Mouse (Mus musculus): Measurements from ENCODE around the gene Ppp2r3a.

Ppp2r3a gene

DNA sequence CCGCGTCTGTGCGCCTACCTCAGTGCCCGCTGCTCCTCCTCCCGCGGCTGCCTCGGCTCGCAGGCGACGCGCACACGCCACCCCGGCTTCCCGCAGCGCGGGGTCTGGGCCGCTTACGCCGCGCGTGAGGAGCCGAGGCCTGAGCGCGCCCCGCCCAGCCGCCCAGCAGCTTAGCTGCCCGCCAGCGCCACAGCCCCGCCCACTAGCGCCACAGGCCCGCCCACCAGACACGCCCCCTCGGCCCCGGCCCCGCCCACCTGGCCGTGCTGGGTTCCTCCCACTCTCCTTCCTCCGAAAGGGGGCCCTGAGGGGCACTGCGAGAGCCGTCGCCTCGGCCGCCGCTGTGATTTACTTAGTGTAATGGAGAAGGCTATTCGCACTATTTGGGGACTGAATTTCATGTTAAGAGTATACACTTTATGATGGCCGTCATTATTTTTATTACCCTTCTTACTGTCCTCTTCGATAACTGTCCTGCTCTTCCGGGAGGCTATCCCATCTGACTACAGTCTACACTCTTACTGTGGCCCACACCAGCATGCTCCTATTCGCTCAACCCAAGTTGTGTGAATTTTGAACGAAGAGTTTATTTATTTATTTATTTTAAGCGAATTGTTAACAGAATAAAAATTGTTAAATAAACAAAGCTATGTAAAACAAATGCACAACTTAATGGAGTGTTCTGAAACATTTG, at the start of gene Ppp2r3a:
Ppp2r3a (minus strand) TSS at position 152 of the 694 bp plus-strand sequence.
- in situ Hi-C loops (cut with MboI; ENCODE audit: low pct_unique_long_range_greater_than_20kb in 1 of 2, low sequenced_read_pairs in 2 of 2, unreplicated experiment in 1 of 2): no loop called here

DNA sequence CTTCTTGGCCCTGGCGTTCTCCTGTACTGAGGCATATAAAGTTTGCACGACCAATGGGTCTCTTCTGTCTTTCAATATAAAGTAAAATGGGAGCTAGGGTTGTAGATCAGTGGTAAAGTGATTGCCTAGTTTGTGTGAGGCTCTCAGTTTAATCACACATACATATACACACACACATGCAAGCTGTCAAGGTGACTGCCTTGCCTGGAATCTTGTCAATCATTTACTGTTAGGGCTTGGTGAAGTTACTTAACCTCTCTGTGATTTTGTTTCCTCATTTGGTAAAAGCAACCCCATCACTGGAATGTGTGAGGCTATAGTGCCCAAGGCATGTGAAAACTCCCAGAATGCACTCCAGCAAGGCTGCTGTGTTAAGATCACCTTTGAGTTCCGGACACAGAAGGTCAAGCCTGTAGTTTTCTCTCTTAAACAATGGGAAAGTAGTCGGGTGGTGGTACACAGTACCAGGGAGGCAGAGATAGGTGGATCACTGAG, 48.9 kb upstream of the Ppp2r3a start:
- in situ Hi-C loops (cut with MboI; ENCODE audit: low pct_unique_long_range_greater_than_20kb in 1 of 2, low sequenced_read_pairs in 2 of 2, unreplicated experiment in 1 of 2): no loop called here

DNA sequence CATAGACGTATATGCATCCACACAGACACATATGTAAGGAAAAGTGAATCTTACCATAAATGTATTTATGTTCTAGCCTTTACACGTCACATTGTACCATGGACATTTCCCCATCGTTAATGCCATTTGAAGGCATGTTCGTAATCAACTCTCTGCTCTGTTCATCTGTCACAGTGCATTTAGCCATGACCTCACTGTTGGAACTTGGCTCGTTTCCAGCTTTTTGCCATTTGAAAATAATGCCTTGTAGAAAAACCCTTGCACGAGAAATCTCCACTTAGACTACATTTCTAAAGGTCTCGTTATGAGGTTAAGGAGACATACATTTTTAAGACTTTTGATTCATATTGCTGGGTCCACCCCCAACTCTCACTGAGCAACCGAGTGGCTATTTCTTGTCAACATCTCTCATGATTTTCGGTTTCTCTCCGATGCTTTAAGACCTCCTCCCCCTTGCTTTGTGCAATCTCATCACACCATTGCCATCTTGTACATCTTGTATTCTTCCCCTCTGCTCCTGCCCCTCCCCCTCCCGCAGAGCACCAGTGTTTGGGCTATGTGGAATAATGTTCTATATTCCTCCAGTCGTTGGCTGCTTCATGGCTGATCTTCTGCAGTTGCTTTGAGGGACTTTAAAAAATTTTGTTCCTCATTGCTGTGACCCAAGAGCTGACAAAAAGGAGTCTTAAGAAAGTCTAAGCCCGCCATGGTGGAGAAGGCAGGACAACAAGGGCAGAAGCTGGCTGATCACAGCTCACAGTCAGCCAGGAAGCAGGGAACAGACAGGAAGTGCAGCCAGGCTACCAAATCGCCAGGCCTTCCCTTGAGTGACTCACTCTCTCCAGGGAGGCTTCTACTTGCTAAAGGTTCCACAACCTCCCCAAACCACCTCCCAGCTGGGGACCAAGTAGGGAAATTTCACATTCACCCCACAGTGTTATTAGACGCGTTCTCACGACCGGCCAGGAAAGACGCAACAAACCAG, 40.4 kb upstream of the Ppp2r3a start:
- in situ Hi-C loops (cut with MboI; ENCODE audit: low pct_unique_long_range_greater_than_20kb in 1 of 2, low sequenced_read_pairs in 2 of 2, unreplicated experiment in 1 of 2): no loop called here

DNA sequence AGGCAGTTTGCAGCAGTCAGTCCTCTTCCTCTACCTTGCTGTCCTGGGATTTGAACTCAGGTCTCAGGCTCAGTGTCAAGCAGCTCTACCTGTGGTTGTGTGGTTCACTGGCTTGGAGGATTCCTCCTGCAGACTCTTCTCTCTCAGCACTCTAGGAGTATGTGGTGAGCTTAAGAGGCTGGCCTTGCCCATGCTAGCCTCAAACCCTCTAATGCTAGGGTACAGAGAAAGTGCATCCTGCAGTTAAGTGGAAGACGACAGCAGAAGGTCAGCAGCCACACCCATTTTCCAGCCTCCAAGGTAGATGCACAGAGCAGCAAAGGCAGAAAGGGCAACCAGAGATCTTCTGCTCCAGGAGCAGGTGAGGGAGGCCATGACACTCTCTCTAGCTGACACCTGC, 39.3 kb upstream of the Ppp2r3a start:
- in situ Hi-C loops (cut with MboI; ENCODE audit: low pct_unique_long_range_greater_than_20kb in 1 of 2, low sequenced_read_pairs in 2 of 2, unreplicated experiment in 1 of 2): no loop called here

DNA sequence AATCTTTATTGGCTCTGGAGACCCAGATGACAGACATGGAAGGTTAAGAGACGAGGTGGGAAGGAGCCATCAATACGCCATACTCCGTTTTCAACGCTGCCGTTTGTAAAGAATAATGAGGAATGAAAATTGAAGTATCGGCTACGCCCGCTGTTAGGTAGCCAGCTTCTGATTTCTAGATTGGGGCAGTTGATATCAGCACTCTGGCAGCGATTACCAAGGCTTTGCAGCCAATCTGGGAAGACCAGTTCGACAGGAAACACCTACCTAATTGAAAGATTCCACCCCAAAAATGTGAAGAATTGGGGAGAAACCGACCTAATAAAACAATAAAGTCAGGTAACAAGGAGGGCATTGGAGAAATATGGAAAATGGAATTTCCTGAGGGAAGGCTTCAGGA, 38.2 kb upstream of the Ppp2r3a start:
- in situ Hi-C loops (cut with MboI; ENCODE audit: low pct_unique_long_range_greater_than_20kb in 1 of 2, low sequenced_read_pairs in 2 of 2, unreplicated experiment in 1 of 2): no loop called here

DNA sequence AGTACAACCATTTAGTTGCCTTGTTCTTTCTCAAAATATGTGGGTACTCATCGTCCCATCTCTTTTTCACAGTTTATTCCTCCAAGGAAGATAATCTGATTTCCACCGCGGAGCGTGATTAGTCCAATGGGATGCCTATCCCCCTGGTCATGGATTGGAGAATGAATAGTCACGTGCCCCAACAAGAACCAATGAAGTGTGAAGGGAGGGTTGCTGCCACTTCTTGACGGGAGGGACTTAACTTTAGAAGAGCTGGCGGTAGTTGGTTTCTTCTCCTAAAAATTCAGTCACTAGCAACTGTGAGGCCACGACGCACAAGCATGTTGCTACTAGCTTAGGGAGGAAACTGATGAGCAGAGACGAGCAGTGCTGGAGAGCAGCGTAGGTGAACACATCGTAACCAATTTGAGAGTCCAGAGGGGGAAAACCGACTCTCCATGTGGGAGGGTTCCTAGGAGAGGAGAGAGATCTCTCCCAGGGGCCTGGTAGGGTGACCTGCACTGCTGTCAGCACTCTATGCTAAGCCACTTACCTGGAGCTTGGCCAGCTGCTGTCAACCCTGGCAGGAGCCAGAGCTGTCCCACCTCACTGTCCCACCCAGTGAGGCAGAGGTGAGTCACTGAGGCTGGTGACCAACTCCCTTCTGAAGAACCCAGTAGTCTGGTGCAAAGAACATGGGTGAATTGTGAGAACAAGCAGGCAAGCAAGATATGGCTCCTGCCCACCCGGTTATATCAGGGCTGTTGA, 37.5 kb upstream of the Ppp2r3a start:
- in situ Hi-C loops (cut with MboI; ENCODE audit: low pct_unique_long_range_greater_than_20kb in 1 of 2, low sequenced_read_pairs in 2 of 2, unreplicated experiment in 1 of 2): no loop called here

DNA sequence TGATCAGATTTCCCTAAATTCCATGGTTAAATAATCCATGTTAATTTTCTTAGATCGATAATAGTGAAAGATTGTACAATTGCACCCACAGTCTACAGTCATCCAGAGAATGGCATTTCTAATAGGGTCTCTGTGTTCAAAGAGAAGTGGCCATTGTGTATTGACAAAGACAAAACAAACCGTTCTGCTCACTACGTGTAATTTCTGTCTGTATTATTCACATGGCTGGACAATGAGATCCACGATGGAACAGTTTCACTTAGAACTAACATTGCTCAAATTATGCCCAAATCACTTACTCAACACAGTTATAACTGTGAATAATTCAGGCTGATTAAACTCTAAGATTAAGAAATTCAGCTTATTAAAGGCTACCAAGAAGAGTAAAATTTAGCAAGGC, 35.2 kb upstream of the Ppp2r3a start:
- in situ Hi-C loops (cut with MboI; ENCODE audit: low pct_unique_long_range_greater_than_20kb in 1 of 2, low sequenced_read_pairs in 2 of 2, unreplicated experiment in 1 of 2): no loop called here

DNA sequence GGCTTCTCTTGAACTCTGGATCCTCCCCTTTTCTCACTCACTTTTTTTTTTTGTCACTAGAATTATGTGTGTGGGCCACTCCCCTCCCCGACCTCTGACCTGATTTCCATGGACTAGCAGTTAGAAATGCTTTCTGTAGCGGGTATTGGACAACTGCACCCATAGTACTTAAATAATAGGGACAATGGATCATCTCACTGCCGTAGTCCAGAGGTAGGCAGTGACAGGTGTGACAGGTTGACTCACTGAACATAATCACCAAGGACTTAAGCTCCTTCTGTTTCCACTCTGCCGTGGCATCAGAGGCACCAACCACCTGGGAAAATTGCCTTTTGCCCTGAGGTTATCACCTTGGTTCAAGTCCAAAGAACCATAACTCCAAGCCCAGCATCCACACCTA, 32.5 kb upstream of the Ppp2r3a start:
- in situ Hi-C loops (cut with MboI; ENCODE audit: low pct_unique_long_range_greater_than_20kb in 1 of 2, low sequenced_read_pairs in 2 of 2, unreplicated experiment in 1 of 2): no loop called here

DNA sequence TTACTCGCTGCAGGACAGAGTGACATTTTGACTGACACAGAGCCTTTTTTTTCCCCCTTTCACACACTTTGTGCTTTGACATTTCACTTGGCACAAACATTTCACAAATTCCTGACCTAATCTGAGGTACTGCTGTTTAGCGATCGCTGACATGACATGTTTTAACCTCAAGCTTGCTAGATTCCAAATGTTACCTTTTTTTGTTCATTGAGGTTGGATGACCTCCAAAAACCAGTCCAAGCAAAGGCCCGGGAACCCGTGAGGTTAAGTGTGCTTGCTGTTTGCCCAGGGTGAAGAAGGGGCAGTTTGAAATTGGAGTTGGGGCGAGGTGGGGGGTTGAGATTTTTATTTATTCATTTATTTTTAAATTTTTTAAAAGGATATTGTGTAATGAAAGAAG, 31.1 kb upstream of the Ppp2r3a start:
- in situ Hi-C loops (cut with MboI; ENCODE audit: low pct_unique_long_range_greater_than_20kb in 1 of 2, low sequenced_read_pairs in 2 of 2, unreplicated experiment in 1 of 2): no loop called here

DNA sequence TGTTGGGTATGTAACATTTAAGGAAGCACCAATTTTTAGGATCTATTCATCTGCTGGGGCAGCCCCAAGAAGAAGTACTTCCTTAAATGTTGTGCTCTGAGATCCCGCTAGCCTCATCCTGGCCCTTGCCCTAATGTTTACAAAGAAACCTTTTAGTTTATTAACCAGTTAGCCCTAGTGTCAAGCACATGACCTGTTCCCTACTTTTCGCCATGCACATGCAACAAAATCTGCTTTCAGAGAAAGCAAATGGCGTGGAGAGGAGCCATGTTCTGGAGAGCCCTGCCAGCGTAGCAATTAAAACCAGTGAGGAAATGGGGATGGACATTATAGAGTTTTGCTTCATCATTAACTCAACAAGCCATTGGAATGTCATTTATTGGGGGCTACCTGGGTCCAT, 30.3 kb upstream of the Ppp2r3a start:
- in situ Hi-C loops (cut with MboI; ENCODE audit: low pct_unique_long_range_greater_than_20kb in 1 of 2, low sequenced_read_pairs in 2 of 2, unreplicated experiment in 1 of 2): no loop called here

DNA sequence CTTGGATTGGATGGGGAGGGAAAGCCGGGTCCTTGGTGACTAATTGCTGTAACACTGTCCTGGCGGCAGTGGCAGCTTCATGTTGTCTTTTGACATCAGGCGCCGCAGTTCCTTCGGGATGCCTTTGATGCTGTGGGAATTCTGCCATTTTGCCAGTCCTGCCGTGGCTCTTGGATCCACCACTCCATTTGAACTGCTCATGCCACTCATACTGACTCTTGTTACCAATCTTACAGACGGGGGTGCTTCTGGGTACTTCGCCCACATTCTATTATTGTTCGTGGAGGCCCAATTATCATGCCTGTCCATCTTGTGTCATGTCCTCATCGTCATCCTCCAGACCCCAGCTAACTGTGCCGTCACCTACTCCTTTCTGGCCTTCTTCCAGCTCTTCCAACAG, 29.7 kb upstream of the Ppp2r3a start:
- in situ Hi-C loops (cut with MboI; ENCODE audit: low pct_unique_long_range_greater_than_20kb in 1 of 2, low sequenced_read_pairs in 2 of 2, unreplicated experiment in 1 of 2): no loop called here

DNA sequence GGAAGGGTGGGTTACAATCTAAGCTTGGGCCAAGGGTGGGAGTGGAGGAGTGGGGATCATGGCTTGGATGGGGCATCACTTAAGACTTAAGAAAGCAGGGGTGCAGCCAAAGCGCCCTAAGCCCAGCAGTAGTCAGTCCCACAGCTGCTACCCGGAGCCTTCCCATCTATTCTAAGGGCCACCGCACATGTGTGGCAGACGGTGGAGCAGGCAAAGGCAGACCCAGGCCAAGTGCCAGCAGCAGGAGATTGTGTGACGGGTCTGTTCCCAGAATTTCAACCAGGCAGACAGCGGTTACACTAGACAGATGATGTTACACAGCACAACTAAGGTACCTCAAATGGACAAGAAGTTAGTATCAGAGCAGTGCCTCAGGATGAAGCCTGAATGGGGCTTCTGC, 29.3 kb upstream of the Ppp2r3a start:
- in situ Hi-C loops (cut with MboI; ENCODE audit: low pct_unique_long_range_greater_than_20kb in 1 of 2, low sequenced_read_pairs in 2 of 2, unreplicated experiment in 1 of 2): no loop called here

DNA sequence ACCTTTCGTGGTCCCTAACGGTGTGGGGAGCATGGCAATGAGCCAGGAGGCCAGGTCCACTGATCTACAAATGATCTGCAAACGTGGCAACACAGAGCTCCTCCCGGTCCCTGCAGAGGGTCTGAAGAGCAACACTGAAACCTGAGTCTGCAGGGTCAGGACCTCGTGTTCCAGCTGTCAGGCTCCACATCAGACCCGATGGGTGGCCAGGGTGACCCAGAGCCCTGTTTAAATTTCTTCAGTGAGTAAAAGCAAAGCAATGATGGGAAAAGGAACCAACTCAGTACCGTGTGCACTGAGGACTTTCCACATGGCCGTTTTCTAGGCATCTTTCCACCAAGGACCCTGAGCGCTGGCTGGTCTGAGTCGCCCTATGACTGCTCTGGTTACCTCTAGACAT, 28.6 kb upstream of the Ppp2r3a start:
- in situ Hi-C loops (cut with MboI; ENCODE audit: low pct_unique_long_range_greater_than_20kb in 1 of 2, low sequenced_read_pairs in 2 of 2, unreplicated experiment in 1 of 2): no loop called here

DNA sequence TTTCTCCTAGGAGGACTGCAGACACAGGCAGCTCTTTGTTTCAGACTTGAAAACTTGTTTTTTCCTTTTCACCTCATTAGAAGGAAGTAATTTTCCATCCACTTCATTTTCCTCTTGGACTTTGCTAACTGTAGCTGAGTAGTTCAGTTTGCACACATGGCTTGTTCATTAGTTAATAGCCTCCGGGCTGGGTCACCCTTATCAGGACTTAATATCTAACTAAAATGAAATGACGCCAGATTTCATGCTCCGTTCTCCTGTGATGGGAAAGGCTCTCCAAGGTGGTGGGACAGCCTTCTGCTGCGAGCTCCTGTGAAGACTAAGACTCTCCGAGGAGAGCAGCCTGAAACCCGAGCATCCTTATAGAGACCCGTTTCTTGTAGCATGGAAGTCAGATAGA, 21.1 kb upstream of the Ppp2r3a start:
- in situ Hi-C loops (cut with MboI; ENCODE audit: low pct_unique_long_range_greater_than_20kb in 1 of 2, low sequenced_read_pairs in 2 of 2, unreplicated experiment in 1 of 2): no loop called here

DNA sequence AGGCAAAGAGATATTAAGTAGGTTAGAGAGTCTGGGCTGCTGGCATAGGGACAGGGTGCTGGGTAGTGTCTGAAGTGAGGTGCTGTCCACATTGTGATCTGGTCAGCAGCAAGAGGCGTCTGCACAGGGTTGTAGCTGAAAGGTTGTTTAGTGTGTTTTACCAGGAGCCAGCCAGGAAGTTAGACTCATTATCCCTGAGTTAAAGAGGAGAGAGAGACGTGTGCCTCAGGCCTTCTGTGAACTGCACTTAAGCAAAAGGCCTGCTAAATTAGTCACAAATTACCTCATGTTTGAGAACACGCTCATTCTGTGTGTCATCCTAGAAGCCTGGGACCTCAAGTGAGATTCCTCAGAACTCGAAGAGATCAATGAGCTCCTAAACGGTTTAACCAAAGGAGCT, 18.4 kb upstream of the Ppp2r3a start:
- in situ Hi-C loops (cut with MboI; ENCODE audit: low pct_unique_long_range_greater_than_20kb in 1 of 2, low sequenced_read_pairs in 2 of 2, unreplicated experiment in 1 of 2): no loop called here

DNA sequence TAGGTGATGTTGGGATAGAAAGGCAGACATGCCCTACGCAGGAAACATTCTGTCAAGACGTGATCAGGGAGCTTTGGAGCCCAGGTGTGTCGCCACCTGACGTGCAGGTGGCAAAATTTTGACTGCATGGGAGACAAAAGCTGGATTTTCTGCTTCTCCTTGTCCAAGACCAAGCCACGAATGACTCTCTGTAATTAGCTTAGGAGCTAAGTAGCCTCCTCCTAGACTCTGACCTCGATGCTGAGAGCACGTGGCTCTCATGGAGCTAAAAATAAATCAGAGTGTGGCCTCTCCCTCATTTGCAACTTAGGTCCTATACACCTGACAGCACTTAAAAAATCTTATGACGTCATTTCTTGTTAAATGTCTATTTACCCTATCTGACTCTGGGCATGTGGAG, 14.4 kb upstream of the Ppp2r3a start:
- in situ Hi-C loops (cut with MboI; ENCODE audit: low pct_unique_long_range_greater_than_20kb in 1 of 2, low sequenced_read_pairs in 2 of 2, unreplicated experiment in 1 of 2): no loop called here

DNA sequence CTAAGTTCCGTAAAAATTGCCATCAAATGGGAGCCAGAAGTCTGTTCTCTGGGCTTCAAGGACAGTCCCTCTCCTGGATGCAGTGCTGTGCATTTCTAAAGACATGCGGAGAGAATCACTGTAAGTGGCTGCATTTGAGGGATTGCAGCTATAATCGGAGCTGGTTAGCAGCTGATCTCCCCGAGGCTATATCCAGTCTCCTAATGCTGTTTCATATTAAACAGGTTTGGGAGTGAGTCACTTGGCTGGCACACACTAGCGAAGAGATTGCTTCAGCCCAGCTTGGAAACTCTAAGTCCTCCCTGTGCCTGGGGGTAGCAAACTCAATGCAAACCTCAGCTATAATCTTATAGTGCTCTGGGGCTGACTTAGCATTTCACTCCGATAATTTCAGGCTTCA, 14.0 kb upstream of the Ppp2r3a start:
- in situ Hi-C loops (cut with MboI; ENCODE audit: low pct_unique_long_range_greater_than_20kb in 1 of 2, low sequenced_read_pairs in 2 of 2, unreplicated experiment in 1 of 2): no loop called here

DNA sequence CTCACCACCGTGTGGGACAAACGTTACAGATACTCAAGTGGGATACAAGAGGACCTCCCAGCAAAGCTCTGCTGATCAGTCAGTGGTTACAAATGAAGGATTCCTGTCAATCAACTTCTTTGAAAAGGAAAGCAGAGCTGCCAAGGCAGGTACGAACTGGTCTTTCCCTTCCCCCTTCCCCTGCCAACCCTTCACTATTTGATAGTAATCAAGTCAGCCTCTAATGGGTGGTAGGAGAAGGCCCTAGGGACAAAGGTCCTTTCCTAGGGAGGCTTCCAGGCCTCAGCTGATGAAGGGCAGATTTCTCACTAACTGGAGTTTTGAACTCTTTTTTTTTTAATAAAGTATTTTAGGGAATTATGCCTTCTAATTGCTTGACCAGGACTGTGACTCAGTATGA, 11.2 kb upstream of the Ppp2r3a start:
- in situ Hi-C loops (cut with MboI; ENCODE audit: low pct_unique_long_range_greater_than_20kb in 1 of 2, low sequenced_read_pairs in 2 of 2, unreplicated experiment in 1 of 2): no loop called here

DNA sequence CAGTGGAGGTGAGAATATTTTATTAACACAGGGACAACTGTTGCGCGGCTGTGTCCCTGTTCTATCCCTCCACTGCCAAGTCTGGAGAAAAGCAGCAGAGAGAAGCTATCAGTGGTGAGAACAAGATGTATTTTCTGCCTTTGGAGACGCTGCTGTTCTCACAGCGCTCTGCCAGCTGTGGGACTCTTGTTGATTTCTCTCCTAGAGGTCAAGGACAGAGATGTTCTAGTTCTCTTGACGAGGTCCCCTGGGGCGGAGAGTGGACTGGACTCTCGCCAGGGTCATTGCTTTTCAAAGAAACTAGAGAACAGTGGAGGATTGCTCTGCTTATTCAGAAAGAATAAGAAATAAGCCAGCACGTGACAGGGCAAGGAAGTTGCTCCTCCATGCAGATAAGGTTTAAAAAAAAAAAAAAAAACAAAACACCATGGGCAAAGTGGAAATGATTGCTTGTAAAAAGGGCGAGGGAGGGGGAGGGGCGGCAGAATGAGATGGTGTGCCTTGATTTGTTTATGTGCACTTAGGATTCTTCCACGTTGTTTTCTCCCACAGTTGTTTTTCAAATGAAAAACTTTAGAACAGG, 10.5 kb upstream of the Ppp2r3a start:
- in situ Hi-C loops (cut with MboI; ENCODE audit: low pct_unique_long_range_greater_than_20kb in 1 of 2, low sequenced_read_pairs in 2 of 2, unreplicated experiment in 1 of 2): no loop called here
